Mouse (Mus musculus): ENCODE measurements around the gene Zdhhc7.

DNA sequence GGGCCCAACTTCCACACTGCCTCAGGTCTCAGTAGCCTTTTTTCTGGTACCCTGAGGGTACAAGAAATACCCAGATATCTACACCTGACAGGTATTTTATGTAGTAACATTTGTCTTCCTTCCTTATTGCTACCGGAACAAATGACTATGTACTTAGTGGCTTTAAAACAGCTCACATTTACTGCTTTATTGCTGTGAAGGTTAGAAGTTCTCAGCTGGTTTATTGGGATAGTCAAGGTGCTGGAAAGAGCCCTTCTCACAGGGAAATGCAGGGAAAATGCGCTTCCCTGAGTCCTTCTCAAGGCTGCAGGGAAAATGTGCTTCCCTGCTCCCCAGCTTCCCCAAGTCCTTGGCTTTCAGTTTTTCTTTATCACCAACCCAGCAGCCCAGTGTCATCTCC is 37.7 kb upstream of the Zdhhc7 start:
- TF ChIP-seq CTCF (conservative IDR thresholded peaks at IDR 0.05 in 1 of 2, IDR thresholded peaks at IDR 0.05 in 1 of 2; ENCODE audit: low read depth in 2 of 2, low read length in 2 of 2) = no peak
- no peak for TF ChIP-seq EP300 (IDR thresholded peaks at IDR 0.05; ENCODE audit: low read length)
- no peak for TF ChIP-seq POLR2A (IDR thresholded peaks at IDR 0.05; ENCODE audit: low read depth, low read length)
- no peak for TF ChIP-seq NELFE (IDR thresholded peaks at IDR 0.05; ENCODE audit: low read depth, low read length)
- TF ChIP-seq KAT2A (IDR thresholded peaks at IDR 0.05; ENCODE audit: insufficient replicate concordance, low read length) = no peak
- no peak for TF ChIP-seq USF1 (IDR thresholded peaks at IDR 0.05; ENCODE audit: low read depth, low read length)

Data from CH12.LX (cell line).